Mouse (Mus musculus): Measurements from ENCODE around the gene Plppr5.

Gene Plppr5

GRCm38 (mm10) chr3:117574529-117575252, at the start of gene Plppr5:
Plppr5 (plus strand) TSS chr3:117574836.
- no peak for TF ChIP-seq GATA4 (IDR thresholded peaks at IDR 0.05; ENCODE audit: insufficient replicate concordance, low read length)

GRCm38 (mm10) chr3:117549899-117550298, 24.7 kb upstream of the Plppr5 start:
- TF ChIP-seq GATA4 (IDR thresholded peaks at IDR 0.05; ENCODE audit: insufficient replicate concordance, low read length) = no peak

- TF ChIP-seq GATA4 (IDR thresholded peaks at IDR 0.05; ENCODE audit: insufficient replicate concordance, low read length) = no peak
Observed at GRCm38 (mm10) chr3:117550526-117550925, 24.1 kb upstream of the Plppr5 start.

- no peak for TF ChIP-seq GATA4 (IDR thresholded peaks at IDR 0.05; ENCODE audit: insufficient replicate concordance, low read length)
Observed at GRCm38 (mm10) chr3:117556972-117557371, 17.7 kb upstream of the Plppr5 start.

- no peak for TF ChIP-seq GATA4 (IDR thresholded peaks at IDR 0.05; ENCODE audit: insufficient replicate concordance, low read length)
Observed at GRCm38 (mm10) chr3:117575253-117575927, 754 bp downstream of the Plppr5 start.

- TF ChIP-seq GATA4 (IDR thresholded peaks at IDR 0.05; ENCODE audit: insufficient replicate concordance, low read length) = no peak
Observed at GRCm38 (mm10) chr3:117575928-117576254, 1.3 kb downstream of the Plppr5 start.

- no peak for TF ChIP-seq GATA4 (IDR thresholded peaks at IDR 0.05; ENCODE audit: insufficient replicate concordance, low read length)
Observed at GRCm38 (mm10) chr3:117577349-117577748, 2.7 kb downstream of the Plppr5 start.

GRCm38 (mm10) chr3:117582628-117583027, 8.0 kb downstream of the Plppr5 start:
- TF ChIP-seq GATA4 (IDR thresholded peaks at IDR 0.05; ENCODE audit: insufficient replicate concordance, low read length) = no peak

GRCm38 (mm10) chr3:117602404-117602803, 27.8 kb downstream of the Plppr5 start:
- no peak for TF ChIP-seq GATA4 (IDR thresholded peaks at IDR 0.05; ENCODE audit: insufficient replicate concordance, low read length)

GRCm38 (mm10) chr3:117603458-117603857, 28.8 kb downstream of the Plppr5 start:
- no peak for TF ChIP-seq GATA4 (IDR thresholded peaks at IDR 0.05; ENCODE audit: insufficient replicate concordance, low read length)

GRCm38 (mm10) chr3:117606383-117606782, 31.7 kb downstream of the Plppr5 start:
- no peak for TF ChIP-seq GATA4 (IDR thresholded peaks at IDR 0.05; ENCODE audit: insufficient replicate concordance, low read length)

GRCm38 (mm10) chr3:117611453-117611852, 36.8 kb downstream of the Plppr5 start:
- no peak for TF ChIP-seq GATA4 (IDR thresholded peaks at IDR 0.05; ENCODE audit: insufficient replicate concordance, low read length)

- no peak for TF ChIP-seq GATA4 (IDR thresholded peaks at IDR 0.05; ENCODE audit: insufficient replicate concordance, low read length)
Observed at GRCm38 (mm10) chr3:117614856-117615255, 40.2 kb downstream of the Plppr5 start.

- TF ChIP-seq GATA4 (IDR thresholded peaks at IDR 0.05; ENCODE audit: insufficient replicate concordance, low read length) = no peak; the same call in 1 of the 2 replicates
Observed at GRCm38 (mm10) chr3:117625257-117626001, 50.8 kb downstream of the Plppr5 start.

- no peak for TF ChIP-seq GATA4 (IDR thresholded peaks at IDR 0.05; ENCODE audit: insufficient replicate concordance, low read length)
Observed at GRCm38 (mm10) chr3:117628799-117629198, 54.2 kb downstream of the Plppr5 start.

- no peak for TF ChIP-seq GATA4 (IDR thresholded peaks at IDR 0.05; ENCODE audit: insufficient replicate concordance, low read length)
Observed at GRCm38 (mm10) chr3:117630332-117630731, 55.7 kb downstream of the Plppr5 start.

Measured in liver, adult (tissue).